Mouse (Mus musculus): ENCODE results near the gene Isy1. TPM values are rescaled to one million over a fixed set of nuclear protein-coding genes. Genes with fewer than 3 reads are reported as not detected.

The Isy1 gene
- total and polyA plus RNA-seq, 2 experiments, result 5.6 to 18.6 TPM

- no peaks in the 10 kb centered on the region for H3K27me3 ChIP-seq (ENCODE audit: control insufficient read depth, insufficient read depth, low read length)
- H3K36me3 ChIP-seq (ENCODE audit: control insufficient read depth, insufficient read depth, low read length), result peaks cover 18% of the 10 kb centered on the region
- peak overlapping the region; percentile 95 for H3K27ac ChIP-seq (replicated peaks; ENCODE audit: insufficient read depth, low read depth, low read length)
- TF ChIP-seq CTCF (IDR thresholded peaks at IDR 0.05; ENCODE audit: low read depth, low read length) (no peak), POLR2A (IDR thresholded peaks at IDR 0.05; ENCODE audit: extremely low read depth, insufficient read depth, low read length) (no peak)
- H3K9ac ChIP-seq (ENCODE audit: low read depth, low read length), result peak overlapping the region; percentile 96
- peaks cover 13% of the 10 kb centered on the region for H3K4me1 ChIP-seq (ENCODE audit: control insufficient read depth, insufficient read depth, low read length)
- 0% methylated on average over 8 of the region's 8 CpGs for WGBS
- peak; percentile 53 for DNase-seq (ENCODE audit: extremely low read depth, low read depth, low spot score)
- peaks cover 28% of the 10 kb centered on the region for H3K79me2 ChIP-seq (ENCODE audit: control insufficient read depth, insufficient read depth, low read length)
- peak overlapping the region; percentile 84 for H3K4me3 ChIP-seq (ENCODE audit: insufficient read depth, low read depth, low read length)
Observed at GRCm38 (mm10) chr6:87849780-87850154, 11.2 kb upstream of the Isy1 start.

GRCm38 (mm10) chr6:87846813-87847212, 8.2 kb upstream of the Isy1 start:
- 34% methylated on average over 1 of the region's 1 CpGs for WGBS
- peaks cover 28% of the 10 kb centered on the region for H3K79me2 ChIP-seq (ENCODE audit: control insufficient read depth, insufficient read depth, low read length)
- H3K27ac ChIP-seq (replicated peaks; ENCODE audit: insufficient read depth, low read depth, low read length), result no peak overlapping the region
- H3K27me3 ChIP-seq (ENCODE audit: control insufficient read depth, insufficient read depth, low read length), result no peaks in the 10 kb centered on the region
- TF ChIP-seq CTCF (IDR thresholded peaks at IDR 0.05; ENCODE audit: low read depth, low read length), result no peak
- no peak for TF ChIP-seq POLR2A (IDR thresholded peaks at IDR 0.05; ENCODE audit: extremely low read depth, insufficient read depth, low read length)
- peaks cover 13% of the 10 kb centered on the region for H3K4me1 ChIP-seq (ENCODE audit: control insufficient read depth, insufficient read depth, low read length)
- no peak overlapping the region for H3K4me3 ChIP-seq (ENCODE audit: insufficient read depth, low read depth, low read length)
- peaks cover 45% of the 10 kb centered on the region for H3K36me3 ChIP-seq (ENCODE audit: control insufficient read depth, insufficient read depth, low read length)
- no peak overlapping the region for H3K9ac ChIP-seq (ENCODE audit: low read depth, low read length)
- DNase-seq (ENCODE audit: extremely low read depth, low read depth, low spot score), result peak; percentile 92

DNA sequence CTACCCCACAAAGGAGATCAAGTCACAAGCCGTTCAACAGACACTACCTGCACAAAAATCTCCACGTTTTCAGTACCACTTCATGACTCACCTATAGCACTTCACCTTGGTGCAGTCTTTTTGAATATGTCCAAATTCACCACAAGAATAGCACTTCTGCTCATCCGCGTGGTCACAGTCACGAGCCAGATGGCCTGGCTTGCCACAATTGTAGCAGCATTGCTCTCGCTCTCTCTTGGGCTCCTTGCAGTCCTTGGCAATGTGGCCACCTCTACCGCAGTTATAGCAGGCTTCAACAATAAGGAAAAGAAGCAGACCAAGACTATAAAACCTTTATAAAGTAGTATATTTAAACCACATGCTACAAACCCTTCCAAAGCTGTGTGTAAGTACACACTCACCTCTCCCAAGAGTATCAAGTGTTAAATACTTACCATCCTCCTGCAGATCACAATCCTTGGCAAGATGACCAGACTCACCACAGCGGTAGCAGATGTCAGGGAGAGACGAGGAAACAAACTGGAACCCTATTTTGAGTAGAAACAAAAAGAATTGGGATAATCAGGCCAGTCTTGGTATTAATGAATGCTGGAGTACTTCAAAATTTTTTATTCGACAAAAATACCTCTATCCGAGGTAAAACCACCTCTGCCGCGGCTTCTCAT, 6.6 kb upstream of the Isy1 start:
- Histone ChIP-seq H3K9ac (ENCODE audit: low read depth, low read length) (no peak overlapping the region), H3K27ac (replicated peaks; ENCODE audit: insufficient read depth, low read depth, low read length) (no peak overlapping the region), H3K4me3 (ENCODE audit: insufficient read depth, low read depth, low read length) (no peak overlapping the region), H3K27me3 (ENCODE audit: control insufficient read depth, insufficient read depth, low read length) (no peaks in the 10 kb centered on the region), H3K36me3 (ENCODE audit: control insufficient read depth, insufficient read depth, low read length) (peaks cover 50% of the 10 kb centered on the region), H3K4me1 (ENCODE audit: control insufficient read depth, insufficient read depth, low read length) (peaks cover 10% of the 10 kb centered on the region), H3K79me2 (ENCODE audit: control insufficient read depth, insufficient read depth, low read length) (peaks cover 21% of the 10 kb centered on the region; the same call in 1 of the 2 replicates)
- DNase-seq (ENCODE audit: extremely low read depth, low read depth, low spot score), result no peak
- no peak for TF ChIP-seq CTCF (IDR thresholded peaks at IDR 0.05; ENCODE audit: low read depth, low read length)
- no peak for TF ChIP-seq POLR2A (IDR thresholded peaks at IDR 0.05; ENCODE audit: extremely low read depth, insufficient read depth, low read length)
- 85% methylated on average over 13 of the region's 13 CpGs for WGBS

- TF ChIP-seq POLR2A (IDR thresholded peaks at IDR 0.05; ENCODE audit: extremely low read depth, insufficient read depth, low read length) (no peak), CTCF (IDR thresholded peaks at IDR 0.05; ENCODE audit: low read depth, low read length) (no peak)
- peaks cover 45% of the 10 kb centered on the region for H3K36me3 ChIP-seq (ENCODE audit: control insufficient read depth, insufficient read depth, low read length)
- peak; percentile 45 for DNase-seq (ENCODE audit: extremely low read depth, low read depth, low spot score)
Observed at GRCm38 (mm10) chr6:87842254-87842653, 3.7 kb upstream of the Isy1 start.

GRCm38 (mm10) chr6:87841635-87842034, 3.0 kb upstream of the Isy1 start:
- no peak overlapping the region for H3K9ac ChIP-seq (ENCODE audit: low read depth, low read length)
- TF ChIP-seq CTCF (IDR thresholded peaks at IDR 0.05; ENCODE audit: low read depth, low read length), result no peak
- TF ChIP-seq POLR2A (IDR thresholded peaks at IDR 0.05; ENCODE audit: extremely low read depth, insufficient read depth, low read length), result no peak
- peaks cover 45% of the 10 kb centered on the region for H3K36me3 ChIP-seq (ENCODE audit: control insufficient read depth, insufficient read depth, low read length)
- DNase-seq (ENCODE audit: extremely low read depth, low read depth, low spot score), result no peak
- H3K27ac ChIP-seq (replicated peaks; ENCODE audit: insufficient read depth, low read depth, low read length), result no peak overlapping the region
- WGBS, result 89% methylated on average over 8 of the region's 8 CpGs
- H3K4me1 ChIP-seq (ENCODE audit: control insufficient read depth, insufficient read depth, low read length), result peaks cover 7% of the 10 kb centered on the region; the same call in 1 of the 2 replicates
- no peaks in the 10 kb centered on the region for H3K27me3 ChIP-seq (ENCODE audit: control insufficient read depth, insufficient read depth, low read length)
- H3K79me2 ChIP-seq (ENCODE audit: control insufficient read depth, insufficient read depth, low read length), result peaks cover 6% of the 10 kb centered on the region; the same call in 1 of the 2 replicates
- no peak overlapping the region for H3K4me3 ChIP-seq (ENCODE audit: insufficient read depth, low read depth, low read length)

More at GRCm38 (mm10) chr6:87842254-87842653, 3.7 kb upstream of the Isy1 start:
- Histone ChIP-seq H3K27ac (replicated peaks; ENCODE audit: insufficient read depth, low read depth, low read length) (no peak overlapping the region), H3K27me3 (ENCODE audit: control insufficient read depth, insufficient read depth, low read length) (no peaks in the 10 kb centered on the region), H3K79me2 (ENCODE audit: control insufficient read depth, insufficient read depth, low read length) (peaks cover 7% of the 10 kb centered on the region; the same call in 1 of the 2 replicates), H3K4me1 (ENCODE audit: control insufficient read depth, insufficient read depth, low read length) (peaks cover 10% of the 10 kb centered on the region; the same call in 1 of the 2 replicates), H3K4me3 (ENCODE audit: insufficient read depth, low read depth, low read length) (no peak overlapping the region), H3K9ac (ENCODE audit: low read depth, low read length) (no peak overlapping the region)
- WGBS, result 10% methylated on average over 1 of the region's 1 CpGs

GRCm38 (mm10) chr6:87839797-87840341, 1.3 kb upstream of the Isy1 start:
- Histone ChIP-seq H3K27ac (replicated peaks; ENCODE audit: insufficient read depth, low read depth, low read length) (peak overlapping the region; percentile 89), H3K27me3 (ENCODE audit: control insufficient read depth, insufficient read depth, low read length) (no peaks in the 10 kb centered on the region), H3K4me1 (ENCODE audit: control insufficient read depth, insufficient read depth, low read length) (peaks cover 7% of the 10 kb centered on the region; the same call in 1 of the 2 replicates), H3K9ac (ENCODE audit: low read depth, low read length) (peak overlapping the region; percentile 29), H3K4me3 (ENCODE audit: insufficient read depth, low read depth, low read length) (no peak overlapping the region), H3K36me3 (ENCODE audit: control insufficient read depth, insufficient read depth, low read length) (peaks cover 33% of the 10 kb centered on the region), H3K79me2 (ENCODE audit: control insufficient read depth, insufficient read depth, low read length) (no peaks in the 10 kb centered on the region)
- 42% methylated on average over 11 of the region's 11 CpGs for WGBS
- TF ChIP-seq CTCF (IDR thresholded peaks at IDR 0.05; ENCODE audit: low read depth, low read length) (no peak), POLR2A (IDR thresholded peaks at IDR 0.05; ENCODE audit: extremely low read depth, insufficient read depth, low read length) (no peak)
- peak; percentile 48 for DNase-seq (ENCODE audit: extremely low read depth, low read depth, low spot score)

Data from liver, adult 2 months (tissue).